Mouse (Mus musculus): Measurements from ENCODE around the gene Nsun7. TPM values are rescaled to one million over a fixed set of nuclear protein-coding genes. Genes with fewer than 3 reads are reported as not detected.
"Not testable (repeated sequence)": the region's sequence is repeated elsewhere in the genome, so short reads cannot be mapped to it uniquely, and the experiment has no call there.

Nsun7 gene
- polyA plus RNA-seq, 1 experiment from 2014 or later: not detected

GRCm38 (mm10) chr5:66232456-66232855 lies 27.2 kb upstream of the Nsun7 start:
- H3K36me3 ChIP-seq (ENCODE audit: control insufficient read depth, insufficient read depth, low read length): no peaks in the 10 kb centered on the region
- H3K27me3 ChIP-seq (replicated peaks; ENCODE audit: control insufficient read depth, insufficient read depth, low read length): no peaks in the 10 kb centered on the region
- H3K9me3 ChIP-seq (ENCODE audit: control insufficient read depth, low read length): no peaks in the 10 kb centered on the region
- no peaks in the 10 kb centered on the region for H3K4me1 ChIP-seq (replicated peaks; ENCODE audit: control insufficient read depth, insufficient read depth, low read length)
- WGBS: 34% methylated on average over 3 of the region's 3 CpGs
- DNase-seq (ENCODE audit: low spot score) (no peak), ATAC-seq (replicated peaks; ENCODE audit: low FRiP score) (peak; percentile 91)
- H3K4me2 ChIP-seq: no peak overlapping the region
- no peak overlapping the region for H3K4me3 ChIP-seq (ENCODE audit: low read depth, low read length)
- no peak overlapping the region for H3K27ac ChIP-seq (ENCODE audit: low read depth, low read length)
- H3K9ac ChIP-seq (ENCODE audit: low read depth, low read length): no peak overlapping the region

- no peak overlapping the region for H3K4me3 ChIP-seq (ENCODE audit: low read depth, low read length)
- ATAC-seq (replicated peaks; ENCODE audit: low FRiP score) (no peak), DNase-seq (ENCODE audit: low spot score) (no peak)
- H3K4me1 ChIP-seq (replicated peaks; ENCODE audit: control insufficient read depth, insufficient read depth, low read length): no peaks in the 10 kb centered on the region
- no peak overlapping the region for H3K9ac ChIP-seq (ENCODE audit: low read depth, low read length)
- H3K36me3 ChIP-seq (ENCODE audit: control insufficient read depth, insufficient read depth, low read length): no peaks in the 10 kb centered on the region
- H3K27ac ChIP-seq (ENCODE audit: low read depth, low read length): no peak overlapping the region
- no peaks in the 10 kb centered on the region for H3K27me3 ChIP-seq (replicated peaks; ENCODE audit: control insufficient read depth, insufficient read depth, low read length)
- no peak overlapping the region for H3K4me2 ChIP-seq
- no peaks in the 10 kb centered on the region for H3K9me3 ChIP-seq (ENCODE audit: control insufficient read depth, low read length)
These were observed 17.8 kb upstream of the Nsun7 start for GRCm38 (mm10) chr5:66241894-66242293.

GRCm38 (mm10) chr5:66243467-66243866 lies 16.2 kb upstream of the Nsun7 start:
- H3K9ac ChIP-seq (ENCODE audit: low read depth, low read length): no peak overlapping the region
- no peaks in the 10 kb centered on the region for H3K9me3 ChIP-seq (ENCODE audit: control insufficient read depth, low read length)
- DNase-seq (ENCODE audit: low spot score) (no peak), ATAC-seq (replicated peaks; ENCODE audit: low FRiP score) (no peak)
- H3K4me2 ChIP-seq: no peak overlapping the region
- no peaks in the 10 kb centered on the region for H3K27me3 ChIP-seq (replicated peaks; ENCODE audit: control insufficient read depth, insufficient read depth, low read length)
- no peak overlapping the region for H3K27ac ChIP-seq (ENCODE audit: low read depth, low read length)
- no peaks in the 10 kb centered on the region for H3K4me1 ChIP-seq (replicated peaks; ENCODE audit: control insufficient read depth, insufficient read depth, low read length)
- 74% methylated on average over 9 of the region's 9 CpGs for WGBS
- no peak overlapping the region for H3K4me3 ChIP-seq (ENCODE audit: low read depth, low read length)
- H3K36me3 ChIP-seq (ENCODE audit: control insufficient read depth, insufficient read depth, low read length): no peaks in the 10 kb centered on the region

GRCm38 (mm10) chr5:66244043-66244660 lies 15.5 kb upstream of the Nsun7 start:
- Histone ChIP-seq H3K27ac (ENCODE audit: low read depth, low read length) (no peak overlapping the region), H3K9me3 (ENCODE audit: control insufficient read depth, low read length) (no peaks in the 10 kb centered on the region), H3K36me3 (ENCODE audit: control insufficient read depth, insufficient read depth, low read length) (no peaks in the 10 kb centered on the region), H3K4me1 (replicated peaks; ENCODE audit: control insufficient read depth, insufficient read depth, low read length) (no peaks in the 10 kb centered on the region), H3K4me3 (ENCODE audit: low read depth, low read length) (no peak overlapping the region), H3K27me3 (replicated peaks; ENCODE audit: control insufficient read depth, insufficient read depth, low read length) (no peaks in the 10 kb centered on the region), H3K4me2 (no peak overlapping the region), H3K9ac (ENCODE audit: low read depth, low read length) (no peak overlapping the region)
- 76% methylated on average over 6 of the region's 6 CpGs for WGBS
- ATAC-seq (replicated peaks; ENCODE audit: low FRiP score) (no peak), DNase-seq (ENCODE audit: low spot score) (no peak)

- WGBS: 41% methylated on average over 9 of the region's 10 CpGs
- Histone ChIP-seq H3K9ac (ENCODE audit: low read depth, low read length) (no peak overlapping the region), H3K36me3 (ENCODE audit: control insufficient read depth, insufficient read depth, low read length) (no peaks in the 10 kb centered on the region), H3K27me3 (replicated peaks; ENCODE audit: control insufficient read depth, insufficient read depth, low read length) (no peaks in the 10 kb centered on the region), H3K9me3 (ENCODE audit: control insufficient read depth, low read length) (no peaks in the 10 kb centered on the region), H3K4me3 (ENCODE audit: low read depth, low read length) (no peak overlapping the region), H3K4me1 (replicated peaks; ENCODE audit: control insufficient read depth, insufficient read depth, low read length) (no peaks in the 10 kb centered on the region), H3K4me2 (no peak overlapping the region), H3K27ac (ENCODE audit: low read depth, low read length) (no peak overlapping the region)
- no peak for DNase-seq (ENCODE audit: low spot score)
- ATAC-seq (replicated peaks; ENCODE audit: low FRiP score): 0 out of 2 replicates have a peak, but pooled peaks have one; percentile 31
These were observed 13.7 kb upstream of the Nsun7 start for GRCm38 (mm10) chr5:66245958-66246497.

- WGBS: 77% methylated on average over 5 of the region's 5 CpGs
- H3K27ac ChIP-seq (ENCODE audit: low read depth, low read length): no peak overlapping the region
- no peaks in the 10 kb centered on the region for H3K27me3 ChIP-seq (replicated peaks; ENCODE audit: control insufficient read depth, insufficient read depth, low read length)
- H3K4me1 ChIP-seq (replicated peaks; ENCODE audit: control insufficient read depth, insufficient read depth, low read length): no peaks in the 10 kb centered on the region
- H3K9ac ChIP-seq (ENCODE audit: low read depth, low read length): no peak overlapping the region
- H3K4me2 ChIP-seq: no peak overlapping the region
- ATAC-seq (replicated peaks; ENCODE audit: low FRiP score) (no peak), DNase-seq (ENCODE audit: low spot score) (no peak)
- H3K4me3 ChIP-seq (ENCODE audit: low read depth, low read length): no peak overlapping the region
- H3K9me3 ChIP-seq (ENCODE audit: control insufficient read depth, low read length): no peaks in the 10 kb centered on the region
- H3K36me3 ChIP-seq (ENCODE audit: control insufficient read depth, insufficient read depth, low read length): no peaks in the 10 kb centered on the region
These were observed 6.5 kb upstream of the Nsun7 start for GRCm38 (mm10) chr5:66253219-66253618.

- Histone ChIP-seq H3K4me2 (no peak overlapping the region), H3K36me3 (ENCODE audit: control insufficient read depth, insufficient read depth, low read length) (no peaks in the 10 kb centered on the region), H3K9ac (ENCODE audit: low read depth, low read length) (no peak overlapping the region), H3K4me1 (replicated peaks; ENCODE audit: control insufficient read depth, insufficient read depth, low read length) (no peaks in the 10 kb centered on the region; the same call in 1 of the 2 replicates), H3K9me3 (ENCODE audit: control insufficient read depth, low read length) (no peaks in the 10 kb centered on the region), H3K27me3 (replicated peaks; ENCODE audit: control insufficient read depth, insufficient read depth, low read length) (peaks cover 10% of the 10 kb centered on the region), H3K4me3 (ENCODE audit: low read depth, low read length) (no peak overlapping the region), H3K27ac (ENCODE audit: low read depth, low read length) (no peak overlapping the region)
- ATAC-seq (replicated peaks; ENCODE audit: low FRiP score): no peak
- no peak for DNase-seq (ENCODE audit: low spot score)
- WGBS: 82% methylated on average over 10 of the region's 10 CpGs
These were observed 4.7 kb upstream of the Nsun7 start for GRCm38 (mm10) chr5:66255044-66255443.

GRCm38 (mm10) chr5:66259000-66259399 lies 697 bp upstream of the Nsun7 start:
- WGBS: 65% methylated on average over 2 of the region's 2 CpGs
- Histone ChIP-seq H3K4me2 (no peak overlapping the region), H3K36me3 (ENCODE audit: control insufficient read depth, insufficient read depth, low read length) (no peaks in the 10 kb centered on the region), H3K4me3 (ENCODE audit: low read depth, low read length) (no peak overlapping the region), H3K9me3 (ENCODE audit: control insufficient read depth, low read length) (no peaks in the 10 kb centered on the region), H3K27ac (ENCODE audit: low read depth, low read length) (no peak overlapping the region), H3K27me3 (replicated peaks; ENCODE audit: control insufficient read depth, insufficient read depth, low read length) (peaks cover 18% of the 10 kb centered on the region), H3K4me1 (replicated peaks; ENCODE audit: control insufficient read depth, insufficient read depth, low read length) (no peaks in the 10 kb centered on the region; the same call in 1 of the 2 replicates), H3K9ac (ENCODE audit: low read depth, low read length) (no peak overlapping the region)
- no peak for ATAC-seq (replicated peaks; ENCODE audit: low FRiP score)
- DNase-seq (ENCODE audit: low spot score): no peak

- not testable (repeated sequence) for H3K9ac ChIP-seq (ENCODE audit: low read depth, low read length); DNase-seq (ENCODE audit: low spot score); ATAC-seq (replicated peaks; ENCODE audit: low FRiP score); H3K36me3 ChIP-seq (ENCODE audit: control insufficient read depth, insufficient read depth, low read length); H3K27ac ChIP-seq (ENCODE audit: low read depth, low read length); H3K9me3 ChIP-seq (ENCODE audit: control insufficient read depth, low read length); H3K4me1 ChIP-seq (replicated peaks; ENCODE audit: control insufficient read depth, insufficient read depth, low read length)
- 9% methylated on average over 5 of the region's 5 CpGs for WGBS
- H3K4me2 ChIP-seq: peak overlapping the region; percentile 76
- peak overlapping the region; percentile 53 for H3K4me3 ChIP-seq (ENCODE audit: low read depth, low read length)
- peaks cover 18% of the 10 kb centered on the region for H3K27me3 ChIP-seq (replicated peaks; ENCODE audit: control insufficient read depth, insufficient read depth, low read length)
These were observed 304 bp upstream of the Nsun7 start for GRCm38 (mm10) chr5:66259431-66259755.
